Mouse (Mus musculus): Measurements from ENCODE around the gene Hspa1a.
"Not testable (repeated sequence)": the region's sequence is repeated elsewhere in the genome, so short reads cannot be mapped to it uniquely, and the experiment has no call there.

Gene Hspa1a

GRCm38 (mm10) chr17:34972069-34972749 is at the start of gene Hspa1a, which contains the start of gene Hspa1l:
Gene Hspa1a (minus strand): TSS chr17:34972156.
Gene Hspa1l (plus strand): TSS chr17:34972703.
- peak; percentile 63 for DNase-seq (ENCODE audit: low read depth, low spot score)

GRCm38 (mm10) chr17:35021163-35021808 is 49.3 kb upstream of the Hspa1a start:
- DNase-seq (ENCODE audit: low read depth, low spot score), result peak; percentile 79

- no peak for DNase-seq (ENCODE audit: low read depth, low spot score)
Measured at GRCm38 (mm10) chr17:35020551-35020950, 48.6 kb upstream of the Hspa1a start.

GRCm38 (mm10) chr17:35019894-35020293 is 47.9 kb upstream of the Hspa1a start:
- no peak for DNase-seq (ENCODE audit: low read depth, low spot score)

- no peak for DNase-seq (ENCODE audit: low read depth, low spot score)
Measured at GRCm38 (mm10) chr17:35018171-35018570, 46.2 kb upstream of the Hspa1a start.

- DNase-seq (ENCODE audit: low read depth, low spot score), result no peak
Measured at GRCm38 (mm10) chr17:35017706-35018030, 45.7 kb upstream of the Hspa1a start.

- DNase-seq (ENCODE audit: low read depth, low spot score), result no peak
Measured at GRCm38 (mm10) chr17:35016791-35017705, 45.1 kb upstream of the Hspa1a start.

GRCm38 (mm10) chr17:35016376-35016775 is 44.4 kb upstream of the Hspa1a start, which contains the start of gene Vwa7:
Gene Vwa7 (plus strand): TSS chr17:35016579.
- DNase-seq (ENCODE audit: low read depth, low spot score), result no peak

GRCm38 (mm10) chr17:35015296-35015695 is 43.3 kb upstream of the Hspa1a start:
- DNase-seq (ENCODE audit: low read depth, low spot score), result no peak

GRCm38 (mm10) chr17:35013221-35013620 is 41.3 kb upstream of the Hspa1a start:
- no peak for DNase-seq (ENCODE audit: low read depth, low spot score)

GRCm38 (mm10) chr17:35012430-35012829 is 40.5 kb upstream of the Hspa1a start:
- DNase-seq (ENCODE audit: low read depth, low spot score), result no peak

GRCm38 (mm10) chr17:35011440-35011839 is 39.5 kb upstream of the Hspa1a start:
- no peak for DNase-seq (ENCODE audit: low read depth, low spot score)

GRCm38 (mm10) chr17:35009586-35009985 is 37.6 kb upstream of the Hspa1a start:
- DNase-seq (ENCODE audit: low read depth, low spot score), result no peak

- no peak for DNase-seq (ENCODE audit: low read depth, low spot score)
Measured at GRCm38 (mm10) chr17:35007387-35007991, 35.5 kb upstream of the Hspa1a start.

- not testable (repeated sequence) for DNase-seq (ENCODE audit: low read depth, low spot score)
Measured at GRCm38 (mm10) chr17:35005902-35006301, 33.9 kb upstream of the Hspa1a start.

- no peak for DNase-seq (ENCODE audit: low read depth, low spot score)
Measured at GRCm38 (mm10) chr17:35005158-35005557, 33.2 kb upstream of the Hspa1a start.

- no peak for DNase-seq (ENCODE audit: low read depth, low spot score)
Measured at GRCm38 (mm10) chr17:35004075-35004717, 32.2 kb upstream of the Hspa1a start.

GRCm38 (mm10) chr17:35003022-35003838 is 31.3 kb upstream of the Hspa1a start:
- no peak for DNase-seq (ENCODE audit: low read depth, low spot score)

GRCm38 (mm10) chr17:35002153-35002865 is 30.4 kb upstream of the Hspa1a start:
- DNase-seq (ENCODE audit: low read depth, low spot score), result no peak
